Mouse (Mus musculus) embryonic facial prominence, embryonic 10.5 days (tissue): Measurements from ENCODE around the gene Gpr153. TPM values are rescaled to one million over a fixed set of nuclear protein-coding genes. Genes with fewer than 3 reads are reported as not detected.

ENCODE experiments used
- DNase-seq: peaks from one replicate; pipeline ENCODE4 v3.0.0-alpha.2; 2017; ENCODE audit warnings: low spot score
- H3K27ac ChIP-seq: fragments of 300-500 bp; sonication (generic); replicated peaks from 2 replicates; pipeline ENCODE4 v1.5.1; 2016; ENCODE audit warnings: mild to moderate bottlenecking
- H3K27me3 ChIP-seq: fragments of 300-500 bp; sonication (generic); replicated peaks from 2 replicates; pipeline ENCODE4 v1.6.1; 2016; ENCODE audit warnings: low read depth, mild to moderate bottlenecking; ENCODE audit not compliant: poor library complexity, severe bottlenecking
- H3K36me3 ChIP-seq: fragments of 300-500 bp; sonication (generic); replicated peaks from 2 replicates; pipeline ENCODE4 v1.6.1; 2016; ENCODE audit warnings: mild to moderate bottlenecking, moderate library complexity
- H3K4me1 ChIP-seq: fragments of 300-500 bp; sonication (generic); 2 replicates; pipeline ENCODE4 v1.6.1; 2016
- H3K4me3 ChIP-seq: fragments of 300-500 bp; sonication (generic); 2 replicates; pipeline ENCODE4 v1.5.1; 2016; ENCODE audit warnings: mild to moderate bottlenecking, moderate library complexity
- H3K9me3 ChIP-seq: fragments of 300-500 bp; sonication (generic); 2 replicates; pipeline ENCODE4 v1.6.1; 2016; ENCODE audit warnings: mild to moderate bottlenecking
- WGBS: fragments of 180-500 bp; shearing (Covaris S2); methylation state at CpG from one replicate; pipeline ENCODE4 v1.1.7; 2016; 5-methylcytosine and 5-hydroxymethylcytosine counted together
- polyA plus RNA-seq: library from polyadenylated mRNA; unstranded; fragments of >200 nt; fragmentation: Nextera tagmentation; extraction: Ambion mirVana; gene quantifications from 2 replicates; pipeline ENCODE4 v1.2.1, GENCODE M21; 2016

Gpr153 gene
- polyA plus RNA-seq, 1 experiment from 2014 or later = 2.7 TPM

DNA sequence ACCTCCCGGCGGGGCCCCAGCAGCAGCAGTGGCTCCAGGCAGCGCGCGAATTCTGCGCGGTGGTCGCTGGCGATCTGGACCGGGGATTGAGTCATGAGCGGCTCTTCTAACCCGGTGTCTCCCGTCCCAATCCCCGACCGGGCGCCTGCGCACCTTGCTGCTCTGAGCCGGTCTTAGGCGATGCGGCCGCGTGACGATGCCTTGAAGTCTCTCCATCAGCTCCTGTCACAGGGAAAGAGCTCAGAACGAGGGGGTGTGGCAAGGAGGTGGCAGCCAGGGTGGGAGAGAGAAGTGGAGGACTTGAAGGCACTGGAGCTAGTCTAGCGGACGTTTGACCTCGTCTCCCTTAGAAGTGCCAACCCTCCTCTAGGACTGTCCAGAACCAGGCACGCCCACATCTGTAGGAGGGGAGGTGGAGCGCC, 39.2 kb downstream of the Gpr153 start:
- DNase-seq = peak; percentile 58
- H3K9me3 ChIP-seq = no peaks in the 10 kb centered on the region
- peaks cover 39% of the 10 kb centered on the region for H3K4me1 ChIP-seq
- H3K4me3 ChIP-seq = peak overlapping the region; percentile 54
- H3K36me3 ChIP-seq = peaks cover 8% of the 10 kb centered on the region
- no peak overlapping the region for H3K27ac ChIP-seq
- WGBS = under 1% methylated on average over 29 of the region's 29 CpGs
- H3K27me3 ChIP-seq = peaks cover 96% of the 10 kb centered on the region

DNA sequence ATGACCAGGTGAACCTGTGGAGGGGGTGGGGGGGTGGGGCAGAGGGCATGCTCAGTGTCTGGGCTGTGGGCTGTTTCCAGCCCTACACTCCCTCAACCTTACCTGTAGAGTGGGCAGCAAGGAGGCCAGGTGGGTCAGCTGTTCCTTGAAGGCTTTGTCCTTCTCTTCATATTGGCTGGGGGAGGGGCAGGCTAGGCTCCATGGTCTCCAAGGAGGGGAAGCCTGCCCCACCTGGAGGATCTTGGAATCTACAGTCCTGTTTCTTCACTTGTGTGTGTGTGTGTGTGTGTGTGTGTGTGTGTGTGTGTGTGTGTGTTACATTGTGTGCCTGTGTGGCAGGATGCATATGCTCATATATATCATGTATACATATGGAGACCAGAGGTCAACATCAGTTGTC, 39.9 kb downstream of the Gpr153 start:
- peak; percentile 58 for DNase-seq
- H3K9me3 ChIP-seq = no peaks in the 10 kb centered on the region
- H3K4me3 ChIP-seq = peak overlapping the region; percentile 54
- H3K36me3 ChIP-seq = peaks cover 3% of the 10 kb centered on the region
- peaks cover 100% of the 10 kb centered on the region for H3K27me3 ChIP-seq
- H3K4me1 ChIP-seq = peaks cover 46% of the 10 kb centered on the region
- no peak overlapping the region for H3K27ac ChIP-seq

DNA sequence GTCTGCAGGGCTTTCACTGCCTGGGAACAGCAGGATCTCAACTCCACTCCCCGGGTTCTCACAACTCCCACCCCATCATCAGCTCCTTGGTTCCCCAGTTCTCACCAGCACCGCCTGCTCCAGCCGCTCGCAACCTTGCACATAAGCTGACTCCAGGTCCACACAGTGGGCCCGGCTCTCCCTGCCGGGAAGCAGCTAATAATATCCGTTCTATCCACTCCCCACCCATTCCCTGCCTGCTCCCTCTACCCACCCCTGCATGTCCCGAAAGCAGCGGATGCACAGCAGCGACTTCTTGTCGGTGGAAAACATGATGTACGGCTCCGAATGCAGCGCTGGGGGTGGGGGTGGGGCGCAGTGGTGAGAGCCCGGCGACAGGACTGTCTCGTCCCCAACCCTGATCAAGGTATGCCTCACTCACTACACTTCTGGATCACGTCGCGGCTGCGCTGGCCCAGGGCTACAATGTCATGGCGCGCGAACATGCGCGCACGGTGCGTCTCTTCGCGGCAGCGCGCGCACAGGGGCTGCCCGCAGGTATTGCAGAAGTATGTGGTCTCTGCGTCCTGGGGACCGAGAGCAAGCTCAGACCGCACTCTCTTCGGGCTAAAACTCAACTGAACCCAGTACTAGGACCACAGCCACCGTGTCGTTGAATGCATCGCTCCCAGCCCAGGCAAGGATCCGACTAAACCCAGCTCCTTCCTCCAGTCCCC, 41.6 kb downstream of the Gpr153 start:
- H3K9me3 ChIP-seq = no peaks in the 10 kb centered on the region
- no peak overlapping the region for H3K27ac ChIP-seq
- no peaks in the 10 kb centered on the region for H3K36me3 ChIP-seq
- DNase-seq = peak; percentile 45
- H3K4me1 ChIP-seq = peaks cover 47% of the 10 kb centered on the region
- WGBS = 1% methylated on average over 43 of the region's 43 CpGs
- H3K4me3 ChIP-seq = peak overlapping the region; percentile 48
- peaks cover 89% of the 10 kb centered on the region for H3K27me3 ChIP-seq

DNA sequence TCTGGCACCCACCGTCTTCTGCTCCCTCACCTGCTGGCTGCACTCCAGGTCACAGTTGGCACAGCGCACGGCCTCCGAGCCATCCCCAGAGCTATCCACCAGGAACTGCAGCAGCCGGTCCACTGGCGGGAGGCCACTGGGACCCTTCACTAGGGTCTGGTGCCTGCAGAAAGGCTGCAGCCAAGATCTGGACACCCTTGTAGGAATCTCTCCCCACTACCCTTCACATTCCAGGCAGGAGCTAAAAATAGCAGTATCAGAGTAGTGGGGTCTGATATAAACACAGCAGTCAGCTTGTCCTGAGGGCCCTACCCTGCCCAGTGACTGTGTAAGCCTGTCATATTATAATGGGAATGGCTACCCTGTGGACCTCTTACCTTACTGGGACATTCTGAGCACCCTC, 43.6 kb downstream of the Gpr153 start:
- H3K27me3 ChIP-seq = peaks cover 76% of the 10 kb centered on the region
- WGBS = 81% methylated on average over 6 of the region's 6 CpGs
- H3K4me1 ChIP-seq = peaks cover 43% of the 10 kb centered on the region
- no peaks in the 10 kb centered on the region for H3K36me3 ChIP-seq
- no peak overlapping the region for H3K27ac ChIP-seq
- no peaks in the 10 kb centered on the region for H3K9me3 ChIP-seq
- DNase-seq = no peak
- no peak overlapping the region for H3K4me3 ChIP-seq

DNA sequence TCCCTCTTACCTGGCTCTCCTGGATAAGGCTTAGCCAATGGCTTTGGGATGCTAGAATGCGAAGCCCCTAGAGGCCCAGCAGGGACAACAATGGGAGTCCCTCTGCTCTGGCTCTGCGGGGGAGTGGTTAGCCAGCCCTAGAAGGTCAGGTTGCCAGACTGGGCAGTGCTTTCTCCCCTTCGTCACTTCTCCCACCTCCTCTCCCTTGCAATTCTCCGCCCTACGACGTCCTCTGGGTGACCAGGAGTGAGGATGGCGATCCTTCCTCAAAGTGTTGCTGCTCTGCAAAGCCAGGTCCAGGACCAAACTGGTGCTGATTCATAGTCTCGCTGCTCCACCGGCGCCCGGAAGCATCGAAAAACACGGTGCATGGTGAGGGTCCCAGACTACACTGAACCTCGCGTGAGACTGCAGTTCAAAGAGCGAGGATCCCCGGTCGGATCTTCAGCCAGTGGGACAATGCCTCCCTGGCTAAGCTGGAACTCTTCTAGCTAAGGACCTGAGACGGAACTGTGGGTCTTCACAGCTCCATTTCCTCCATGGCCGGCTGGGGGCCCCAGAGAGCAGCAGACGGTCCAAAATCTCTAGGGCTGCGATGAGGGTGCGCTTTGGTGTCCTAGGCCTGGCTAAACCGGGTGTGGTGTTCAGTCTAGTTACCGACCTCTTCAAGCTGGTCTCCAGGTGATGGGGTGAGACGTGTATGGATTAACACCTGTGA, 44.6 kb downstream of the Gpr153 start, which contains the start of gene Rnf207:
Gene Rnf207, minus strand, starts transcription at position 477 of the 718 bp plus-strand sequence.
- WGBS = 4% methylated on average over 26 of the region's 26 CpGs
- DNase-seq = peak; percentile 66
- H3K4me1 ChIP-seq = peaks cover 36% of the 10 kb centered on the region
- peaks cover 65% of the 10 kb centered on the region for H3K27me3 ChIP-seq
- H3K36me3 ChIP-seq = no peaks in the 10 kb centered on the region
- peak within 1 kb of the TSS; percentile 46 for H3K4me3 ChIP-seq
- no peaks in the 10 kb centered on the region for H3K9me3 ChIP-seq
- no peak within 1 kb of the TSS for H3K27ac ChIP-seq

DNA sequence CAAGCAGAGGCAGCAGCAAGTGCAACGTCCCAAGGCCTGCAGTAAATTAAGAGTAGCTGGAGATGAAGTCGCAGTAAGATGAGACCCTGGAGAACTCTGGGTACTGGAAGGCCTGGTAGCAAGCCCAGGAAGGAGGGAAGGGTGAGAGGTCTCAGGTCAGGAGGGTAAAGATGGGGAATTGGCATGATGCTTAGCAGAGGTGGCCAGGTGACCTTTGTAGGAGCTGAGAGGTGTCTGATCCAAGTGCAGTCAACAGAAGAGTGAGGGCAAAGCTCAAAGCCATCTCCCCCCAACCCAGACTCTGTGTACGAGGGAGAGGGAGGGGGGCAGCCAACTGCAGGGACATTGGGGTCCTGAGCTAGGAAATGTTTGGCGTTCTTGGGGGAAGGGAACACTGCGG, 47.4 kb downstream of the Gpr153 start:
- Histone ChIP-seq H3K4me1 (peaks cover 19% of the 10 kb centered on the region), H3K9me3 (no peaks in the 10 kb centered on the region), H3K36me3 (no peaks in the 10 kb centered on the region), H3K27me3 (peaks cover 38% of the 10 kb centered on the region), H3K27ac (no peak overlapping the region), H3K4me3 (no peak overlapping the region)
- DNase-seq = no peak
- WGBS = 53% methylated on average over 5 of the region's 5 CpGs

DNA sequence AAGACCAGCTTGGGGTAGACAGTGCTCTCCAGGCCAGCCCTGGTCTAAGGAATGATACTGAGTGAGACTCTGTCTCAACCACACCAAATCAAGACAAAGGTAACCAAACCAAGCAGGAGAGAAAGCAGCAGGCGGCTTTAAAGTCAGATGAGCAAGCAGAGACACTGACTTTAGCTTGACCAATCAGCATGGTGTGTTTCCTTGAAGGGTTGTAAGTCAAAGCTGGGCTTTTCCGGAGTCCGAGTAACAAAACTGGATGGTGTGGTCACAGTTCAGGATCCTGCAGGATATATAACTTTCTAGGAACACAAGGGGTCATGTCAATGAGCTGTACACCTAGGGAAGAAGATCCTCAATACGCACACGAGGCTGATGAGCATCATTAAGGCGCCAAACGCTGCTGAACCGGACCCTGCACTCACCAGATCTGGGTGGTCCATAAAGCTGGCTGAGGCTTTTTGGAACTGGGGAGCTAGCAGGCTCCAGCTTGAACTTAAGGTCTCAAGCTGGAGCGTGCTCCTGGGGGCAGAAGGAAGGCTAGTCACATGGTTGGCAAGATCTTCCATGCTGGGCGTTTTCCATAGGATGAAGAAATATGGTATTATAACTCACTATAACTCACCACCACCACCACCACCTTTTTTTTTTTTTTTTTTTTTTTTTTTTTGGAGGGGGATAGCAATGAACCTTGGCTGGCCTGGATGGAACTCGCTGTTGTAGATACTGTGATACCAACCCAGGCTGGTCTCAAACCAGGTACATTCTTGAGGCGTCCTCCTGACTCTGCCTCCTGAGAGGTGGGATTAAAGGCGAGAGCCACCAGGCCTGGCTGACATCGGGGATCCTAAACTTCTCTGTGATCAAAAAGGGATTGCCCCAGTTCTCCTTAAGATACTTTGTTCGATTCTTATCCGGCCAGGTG, 50.9 kb downstream of the Gpr153 start:
- H3K4me1 ChIP-seq = peaks cover 24% of the 10 kb centered on the region
- no peak for DNase-seq
- WGBS = 59% methylated on average over 16 of the region's 16 CpGs
- H3K27ac ChIP-seq = peak overlapping the region; percentile 97
- peaks cover 29% of the 10 kb centered on the region for H3K36me3 ChIP-seq
- H3K9me3 ChIP-seq = no peaks in the 10 kb centered on the region
- peak overlapping the region; percentile 94 for H3K4me3 ChIP-seq
- 0 out of 2 replicates have a peak, but pooled peaks cover 7% of the 10 kb centered on the region for H3K27me3 ChIP-seq

DNA sequence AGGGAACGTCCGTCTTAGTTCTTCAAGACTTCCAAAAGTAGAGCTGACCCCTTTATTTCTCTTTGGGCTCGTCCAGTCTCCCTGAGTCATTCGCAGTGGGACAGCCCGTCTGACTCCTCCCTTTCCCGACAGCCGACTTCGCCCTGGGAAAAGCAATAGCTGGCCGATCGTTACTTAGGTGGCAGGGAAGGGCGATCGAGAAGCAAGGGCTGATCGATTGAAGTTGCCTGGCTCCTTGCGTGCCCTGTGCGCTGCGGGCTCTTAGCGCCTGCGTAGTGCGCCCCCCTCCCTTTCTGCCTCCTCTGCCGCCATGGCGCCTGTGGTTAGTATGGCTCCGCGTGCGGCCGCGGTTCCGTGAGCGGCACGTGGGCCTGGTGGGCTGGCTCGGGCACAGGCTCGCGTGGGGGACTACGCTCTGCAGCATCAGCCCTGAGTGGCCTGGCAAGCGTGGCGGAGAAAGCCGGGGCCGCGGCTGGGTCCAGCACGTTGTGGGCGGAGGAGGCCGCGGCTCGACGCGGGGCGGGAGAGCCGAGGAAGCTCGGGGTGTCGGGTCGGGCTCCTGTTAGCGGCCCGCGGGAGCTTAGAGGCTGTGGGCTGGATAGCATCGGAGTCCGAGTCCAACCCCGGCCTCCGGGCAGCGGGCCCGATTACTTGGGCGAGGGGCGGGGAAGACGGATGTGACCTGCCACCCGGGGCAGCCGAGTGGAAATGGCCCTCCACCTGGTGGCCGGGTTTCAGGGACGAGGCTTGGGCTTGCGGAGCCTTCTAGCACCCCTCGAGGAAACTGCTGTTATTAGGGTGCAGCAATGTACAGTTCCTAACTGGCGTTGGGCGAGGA, 51.8 kb downstream of the Gpr153 start, which contains the start of gene Rpl22:
Gene Rpl22, plus strand, starts transcription at position 169 of the 838 bp plus-strand sequence.
- WGBS = under 1% methylated on average over 70 of the region's 70 CpGs
- DNase-seq = peak; percentile 95

DNA sequence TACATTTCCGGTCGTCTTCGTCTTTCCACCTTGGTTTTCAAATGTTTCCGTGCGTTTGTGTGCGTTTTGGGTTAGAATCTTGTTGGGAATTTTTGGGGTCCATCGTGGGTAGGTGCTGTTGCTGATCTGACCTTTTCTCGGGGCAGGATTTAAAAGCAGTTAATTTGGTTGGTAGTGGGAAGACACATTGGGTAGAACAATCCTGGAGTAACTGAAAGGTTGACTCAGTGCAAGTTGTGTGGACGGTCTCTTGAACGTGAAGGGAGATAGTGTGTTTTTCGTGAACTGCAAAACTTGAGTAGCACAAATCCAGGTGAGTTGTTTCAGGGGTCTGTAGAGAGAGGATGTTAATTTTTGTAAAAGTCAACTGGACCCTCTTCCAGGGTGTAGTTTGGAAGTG, 52.5 kb downstream of the Gpr153 start:
- DNase-seq = no peak
- no peaks in the 10 kb centered on the region for H3K9me3 ChIP-seq
- H3K4me3 ChIP-seq = peak overlapping the region; percentile 94
- 2% methylated on average over 11 of the region's 11 CpGs for WGBS
- H3K36me3 ChIP-seq = peaks cover 45% of the 10 kb centered on the region
- H3K27ac ChIP-seq = peak overlapping the region; percentile 97
- 0 out of 2 replicates have a peak, but pooled peaks cover 3% of the 10 kb centered on the region for H3K27me3 ChIP-seq
- peaks cover 20% of the 10 kb centered on the region for H3K4me1 ChIP-seq

More for the DNA sequence above, 51.8 kb downstream of the Gpr153 start, which contains the start of gene Rpl22:
- peaks cover 38% of the 10 kb centered on the region for H3K36me3 ChIP-seq
- H3K27me3 ChIP-seq = 0 out of 2 replicates have a peak, but pooled peaks cover 7% of the 10 kb centered on the region
- peak within 1 kb of the TSS; percentile 97 for H3K27ac ChIP-seq
- no peaks in the 10 kb centered on the region for H3K9me3 ChIP-seq
- H3K4me3 ChIP-seq = peak within 1 kb of the TSS; percentile 94
- H3K4me1 ChIP-seq = peaks cover 24% of the 10 kb centered on the region

DNA sequence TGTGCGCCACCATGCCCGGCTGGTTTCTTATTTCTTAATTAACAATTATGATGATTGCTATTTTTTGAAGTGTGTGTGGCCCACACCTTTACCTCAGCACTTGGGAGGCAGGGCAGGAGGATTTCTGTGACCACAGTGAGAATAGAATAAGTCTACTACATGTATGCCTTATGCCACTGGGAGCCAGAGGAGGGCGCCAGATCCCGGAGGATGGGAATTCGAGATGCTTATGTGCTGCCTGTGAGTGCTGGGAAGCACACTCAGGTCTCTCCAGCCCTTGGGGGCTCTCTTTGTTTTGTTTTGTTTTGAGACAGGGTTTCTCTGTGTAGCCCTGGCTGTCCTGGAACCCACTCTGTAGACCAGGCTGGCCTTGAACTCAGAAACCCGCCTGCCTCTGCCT, 54.7 kb downstream of the Gpr153 start:
- WGBS = 83% methylated on average over 6 of the region's 6 CpGs
- Histone ChIP-seq H3K4me1 (peaks cover 16% of the 10 kb centered on the region), H3K9me3 (no peaks in the 10 kb centered on the region), H3K27ac (no peak overlapping the region), H3K27me3 (no peaks in the 10 kb centered on the region), H3K4me3 (no peak overlapping the region), H3K36me3 (peaks cover 67% of the 10 kb centered on the region)
- DNase-seq = peak; percentile 68

DNA sequence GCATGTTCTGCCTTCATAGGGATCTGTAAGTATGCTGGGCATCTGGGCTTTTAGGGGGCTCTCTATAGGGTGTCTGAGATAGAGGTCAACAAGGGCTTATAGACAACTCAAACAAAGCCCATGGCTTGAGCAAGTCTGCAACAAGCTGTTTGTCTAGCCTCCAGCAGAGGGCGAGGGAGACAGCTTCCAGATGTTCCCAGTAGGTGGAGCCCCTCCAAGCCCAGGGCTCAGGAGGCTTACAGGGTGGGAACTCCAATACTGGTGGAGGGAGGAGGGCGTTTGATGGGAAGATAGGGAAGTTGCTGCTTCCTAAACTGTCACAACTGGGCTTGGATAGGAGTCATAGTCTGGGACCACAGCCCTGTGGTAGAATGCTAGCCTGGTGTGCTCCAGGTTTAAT, 58.9 kb downstream of the Gpr153 start:
- 46% methylated on average over 2 of the region's 2 CpGs for WGBS
- Histone ChIP-seq H3K4me3 (no peak overlapping the region), H3K4me1 (0 out of 2 replicates have a peak, but pooled peaks cover under 1% of the 10 kb centered on the region), H3K27me3 (peaks cover 33% of the 10 kb centered on the region), H3K27ac (no peak overlapping the region), H3K9me3 (no peaks in the 10 kb centered on the region), H3K36me3 (peaks cover 84% of the 10 kb centered on the region)
- peak; percentile 79 for DNase-seq
